Mouse (Mus musculus) heart, adult 2 months (tissue): Measurements from ENCODE around the gene Pid1. TPM values are rescaled to one million over a fixed set of nuclear protein-coding genes. Genes with fewer than 3 reads are reported as not detected.

ENCODE experiments used
- DNase-seq, 2 experiments: peaks; one replicate each; pipeline ENCODE4 v3.0.0; 2021
- H3K27ac ChIP-seq: fragments of 200-600 bp; 2 replicates; pipeline ENCODE4 v1.8.1; 2022
- H3K27me3 ChIP-seq: fragments of 200-500 bp; 2 replicates; pipeline ENCODE4 v1.6.1; 2012; ENCODE audit warnings: mild to moderate bottlenecking, low read length, inconsistent platforms, mixed read lengths; ENCODE audit not compliant: control insufficient read depth, insufficient read depth
- H3K36me3 ChIP-seq: fragments of 200-500 bp; 2 replicates; pipeline ENCODE4 v1.6.1; 2012; ENCODE audit warnings: low read length, inconsistent platforms; ENCODE audit not compliant: control insufficient read depth, insufficient read depth
- H3K4me1 ChIP-seq: fragments of 200-500 bp; 2 replicates; pipeline ENCODE4 v1.6.1; 2011; ENCODE audit warnings: low read length; ENCODE audit not compliant: control insufficient read depth, insufficient read depth
- H3K4me3 ChIP-seq: fragments of 200-600 bp; 2 replicates; pipeline ENCODE4 v1.8.1; 2022
- H3K79me2 ChIP-seq: fragments of 200-500 bp; replicated peaks from 2 replicates; pipeline ENCODE4 v1.6.1; 2012; ENCODE audit warnings: mild to moderate bottlenecking, inconsistent platforms, low read length, moderate library complexity, mixed read lengths; ENCODE audit not compliant: control insufficient read depth, insufficient read depth
- H3K9ac ChIP-seq: fragments of 200-500 bp; 2 replicates; pipeline ENCODE4 v1.6.1; 2012; ENCODE audit warnings: low read depth, mild to moderate bottlenecking, control low read depth, inconsistent platforms, low read length, mixed read lengths
- CTCF ChIP-seq: fragments of 200-600 bp; IDR thresholded peaks from 2 replicates; pipeline ENCODE4 v1.8.1; 2022; ENCODE audit warnings: antibody characterized with exemption, mild to moderate bottlenecking, moderate library complexity
- EP300 ChIP-seq: fragments of 200-500 bp; IDR thresholded peaks from 2 replicates; pipeline ENCODE4 v1.6.1; 2011; ENCODE audit warnings: low read depth, low read length, control low read depth; ENCODE audit not compliant: insufficient read depth
- POLR2A ChIP-seq: fragments of 200-500 bp; IDR thresholded peaks from 2 replicates; pipeline ENCODE4 v1.6.1; 2011; ENCODE audit warnings: mild to moderate bottlenecking, low read depth, low read length, control low read depth; ENCODE audit not compliant: insufficient read depth
- WGBS: fragments of 180-500 bp; shearing (Covaris S2); methylation state at CpG from one replicate; pipeline ENCODE4 v1.1.7; 2018; 5-methylcytosine and 5-hydroxymethylcytosine counted together
- intact Hi-C: fragments of 180-260 bp; cut with DNase I; formaldehyde crosslinking; loops from one replicate; pipeline ENCODE4 v1.15.1; 2025
- polyA plus RNA-seq: library from polyadenylated mRNA; depleted of rRNA; stranded (reverse); fragments of >200 nt; gene quantifications from 2 replicates; pipeline ENCODE4 v1.2.3, GENCODE M21; 2012
- total RNA-seq, 2 experiments: library from RNA; stranded (reverse); gene quantifications; 2 replicates each; pipeline ENCODE4 v1.2.3; 2021

Pid1 gene
- total and polyA plus RNA-seq, 3 experiments, result 8.9 to 9.4 (median 9.1) TPM

DNA sequence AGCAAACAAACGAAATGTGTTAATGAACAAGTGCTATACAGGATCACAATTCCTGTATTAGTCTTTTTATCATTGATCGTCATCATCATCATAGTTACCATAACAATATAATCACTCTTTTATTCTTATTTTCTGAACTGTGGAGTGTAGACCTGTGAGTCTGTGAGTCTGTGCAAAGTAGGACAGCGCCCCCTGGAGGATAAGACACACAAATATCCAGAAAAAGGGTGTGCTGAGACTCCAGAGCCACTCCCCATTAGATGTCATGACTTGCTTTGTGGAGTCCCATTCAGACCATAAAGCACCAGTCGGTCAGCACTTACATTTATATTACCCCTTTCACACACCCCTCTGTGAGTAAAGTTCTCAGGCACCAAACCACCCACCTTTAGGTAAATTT is 210.0 kb downstream of the Pid1 start:
- Histone ChIP-seq H3K9ac (no peak overlapping the region), H3K27me3 (no peaks in the 10 kb centered on the region), H3K36me3 (no peaks in the 10 kb centered on the region), H3K4me3 (no peak overlapping the region), H3K79me2 (no peaks in the 10 kb centered on the region), H3K27ac (no peak overlapping the region), H3K4me1 (no peaks in the 10 kb centered on the region)
- TF ChIP-seq CTCF (peak; percentile 58), EP300 (no peak)
- intact Hi-C loops, result loop anchor here (10.0 kb wide), 1 partner anchor 409 kb away; no protein-coding TSS in a partner anchor
- WGBS, result 58% methylated on average over 4 of the region's 4 CpGs
- no peak for DNase-seq

DNA sequence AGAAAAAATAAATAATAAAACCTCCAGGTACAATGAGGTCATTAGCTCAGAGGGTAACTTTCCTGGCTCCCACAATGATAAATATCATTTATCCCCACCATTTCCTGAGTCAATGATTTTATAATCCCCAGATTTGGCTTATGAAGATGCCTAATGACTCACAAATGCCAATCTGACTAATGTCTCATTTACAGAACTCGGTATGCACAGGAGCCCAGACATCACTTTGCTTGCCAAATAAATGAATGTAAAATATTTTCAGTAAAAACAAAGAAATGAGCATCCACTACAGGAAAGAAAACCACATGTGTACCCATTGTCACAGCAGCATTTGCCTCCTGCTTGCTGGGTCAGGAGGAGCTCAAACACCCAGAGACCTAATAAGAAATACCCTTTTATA is 222.4 kb downstream of the Pid1 start:
- Histone ChIP-seq H3K27ac (no peak overlapping the region), H3K4me1 (no peaks in the 10 kb centered on the region), H3K79me2 (no peaks in the 10 kb centered on the region), H3K36me3 (no peaks in the 10 kb centered on the region), H3K9ac (no peak overlapping the region), H3K4me3 (no peak overlapping the region), H3K27me3 (no peaks in the 10 kb centered on the region)
- intact Hi-C loops, result no loop called here
- TF ChIP-seq CTCF (no peak), EP300 (no peak), POLR2A (no peak)
- DNase-seq, result no peak
- 54% methylated on average over 1 of the region's 1 CpGs for WGBS

GRCm38 (mm10) chr1:84132451-84132850 is 231.5 kb downstream of the Pid1 start:
- Histone ChIP-seq H3K27me3 (no peaks in the 10 kb centered on the region), H3K4me1 (no peaks in the 10 kb centered on the region), H3K36me3 (no peaks in the 10 kb centered on the region), H3K4me3 (no peak overlapping the region), H3K79me2 (no peaks in the 10 kb centered on the region), H3K27ac (no peak overlapping the region), H3K9ac (no peak overlapping the region)
- no peak for DNase-seq
- no peak for TF ChIP-seq CTCF
- TF ChIP-seq EP300, result no peak
- WGBS, result 77% methylated on average over 4 of the region's 4 CpGs
- intact Hi-C loops, result loop anchor here (10.0 kb wide), 1 partner anchor 152 kb away; no protein-coding TSS in a partner anchor

GRCm38 (mm10) chr1:84131799-84132198 is 232.2 kb downstream of the Pid1 start:
- no peaks in the 10 kb centered on the region for H3K4me1 ChIP-seq
- TF ChIP-seq EP300, result no peak
- TF ChIP-seq CTCF, result no peak
- no peak for TF ChIP-seq POLR2A
- no peaks in the 10 kb centered on the region for H3K79me2 ChIP-seq
- no peak for DNase-seq
- intact Hi-C loops, result loop anchor here (10.0 kb wide), 1 partner anchor 153 kb away; no protein-coding TSS in a partner anchor
- no peaks in the 10 kb centered on the region for H3K36me3 ChIP-seq
- WGBS, result 58% methylated on average over 1 of the region's 1 CpGs
- H3K4me3 ChIP-seq, result no peak overlapping the region
- H3K27ac ChIP-seq, result no peak overlapping the region
- no peaks in the 10 kb centered on the region for H3K27me3 ChIP-seq
- no peak overlapping the region for H3K9ac ChIP-seq

GRCm38 (mm10) chr1:84128510-84128909 is 235.5 kb downstream of the Pid1 start:
- Histone ChIP-seq H3K27ac (no peak overlapping the region), H3K36me3 (no peaks in the 10 kb centered on the region), H3K4me1 (no peaks in the 10 kb centered on the region), H3K79me2 (no peaks in the 10 kb centered on the region), H3K27me3 (no peaks in the 10 kb centered on the region), H3K9ac (no peak overlapping the region), H3K4me3 (no peak overlapping the region)
- TF ChIP-seq CTCF (peak; percentile 52), POLR2A (no peak), EP300 (no peak)
- no peak for DNase-seq
- 59% methylated on average over 4 of the region's 4 CpGs for WGBS
- intact Hi-C loops, result no loop called here

DNA sequence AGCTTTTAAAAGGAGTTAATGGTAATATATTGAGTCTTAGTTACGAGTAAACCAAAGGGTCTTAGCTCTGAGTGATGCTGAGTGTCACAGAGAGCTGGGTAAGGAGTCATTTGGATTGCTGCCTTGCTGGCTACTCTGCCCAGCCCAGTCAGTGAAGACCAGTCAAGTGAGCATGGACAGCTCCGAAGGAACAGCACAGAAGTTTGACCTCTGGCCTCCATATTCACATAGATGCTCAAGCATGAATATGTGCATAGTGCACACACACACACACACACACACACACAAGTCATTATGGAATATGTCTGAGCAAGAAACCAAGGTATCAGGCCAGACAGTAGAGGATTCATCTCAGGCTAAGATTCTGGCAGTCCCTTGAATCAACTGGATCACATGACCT is 244.7 kb downstream of the Pid1 start:
- DNase-seq, result no peak
- no peak for TF ChIP-seq EP300
- TF ChIP-seq POLR2A, result no peak
- no peak for TF ChIP-seq CTCF
- 65% methylated on average over 2 of the region's 2 CpGs for WGBS
- no peak overlapping the region for H3K9ac ChIP-seq
- no peak overlapping the region for H3K27ac ChIP-seq
- H3K4me3 ChIP-seq, result no peak overlapping the region
- intact Hi-C loops, result no loop called here
- H3K4me1 ChIP-seq, result no peaks in the 10 kb centered on the region; the same call in 1 of the 2 replicates
- H3K27me3 ChIP-seq, result no peaks in the 10 kb centered on the region
- no peaks in the 10 kb centered on the region for H3K36me3 ChIP-seq
- no peaks in the 10 kb centered on the region for H3K79me2 ChIP-seq
